10 mouse cellular contexts compared by ENCODE assay signal in genomic region chr2:166249338-166249950, GRCm38 (mm10).
A peak's percentile ranks its signal among the peaks of the same experiment; 100 is the strongest.
DNase-seq lines count a peak whose midpoint lies in the region; ATAC-seq lines count a peak whose summit lies in the region.
"Had no signal": no experiment of that assay in that cellular context is flagged by ENCODE, and none has a peak within 500 bp of the region (broad histone marks: within the 10 kb centered on the region; RNA-seq: fewer than 3 reads in every experiment).

No protein-coding gene starts in this region.

- no peak for DNase-seq in kidney, adult 9 months
- peak; percentile 48 for DNase-seq in forelimb bud, embryonic 11.5 days (ENCODE audit: low read depth, low spot score)
- no peak for DNase-seq in urinary bladder, postnatal 25 days (ENCODE audit: low spot score)
- no peak for DNase-seq in left cerebral cortex, adult 8-10 months (ENCODE audit: low spot score in 2 of 2)
- DNase-seq: heart, adult 11 months; lung, postnatal 10 days; thymus, postnatal 4 days had no signal

- peak overlapping the region; percentile 32; the same call in 1 of the 2 replicates for H3K27ac ChIP-seq in kidney, embryonic 16.5 days (ENCODE audit: low read length)
- H3K27ac ChIP-seq in intestine, embryonic 16.5 days (ENCODE audit: low read length), result peak overlapping the region; percentile 1; the same call in 1 of the 2 replicates
- H3K27ac ChIP-seq in stomach, embryonic 15.5 days, result peak overlapping the region; percentile 32

- no peaks in the 10 kb centered on the region for H3K36me3 ChIP-seq in kidney, embryonic 16.5 days (ENCODE audit: insufficient read depth, low read length)
- H3K36me3 ChIP-seq in intestine, embryonic 16.5 days (ENCODE audit: control insufficient read depth, insufficient read depth, low read length), result no peaks in the 10 kb centered on the region
- H3K36me3 ChIP-seq in stomach, embryonic 15.5 days, result no peaks in the 10 kb centered on the region

- 19% methylated on average over 7 of the region's 7 CpGs for WGBS in kidney, embryonic 16.5 days
- 26% methylated on average over 7 of the region's 7 CpGs for WGBS in intestine, embryonic 16.5 days
- 18% methylated on average over 7 of the region's 7 CpGs for WGBS in stomach, embryonic 15.5 days

- ATAC-seq in kidney, embryonic 16.5 days (ENCODE audit: low FRiP score, low TSS enrichment), result no peak
- ATAC-seq in intestine, embryonic 16.5 days, result no peak
- 0 out of 2 replicates have a peak, but pooled peaks have one; percentile 8 for ATAC-seq in stomach, embryonic 15.5 days (ENCODE audit: insufficient read depth, low FRiP score, low read depth)

- no peaks in the 10 kb centered on the region for H3K27me3 ChIP-seq in kidney, embryonic 16.5 days (ENCODE audit: insufficient read depth, low read length)
- no peaks in the 10 kb centered on the region for H3K27me3 ChIP-seq in intestine, embryonic 16.5 days (replicated peaks; ENCODE audit: control insufficient read depth, insufficient read depth, low read length)
- H3K27me3 ChIP-seq in stomach, embryonic 15.5 days (replicated peaks), result no peaks in the 10 kb centered on the region

- H3K9me3 ChIP-seq in kidney, embryonic 16.5 days (ENCODE audit: low read length), result no peaks in the 10 kb centered on the region
- H3K9me3 ChIP-seq in intestine, embryonic 16.5 days (ENCODE audit: control insufficient read depth, low read length), result no peaks in the 10 kb centered on the region
- no peaks in the 10 kb centered on the region for H3K9me3 ChIP-seq in stomach, embryonic 15.5 days

- H3K4me1 ChIP-seq in kidney, embryonic 16.5 days (ENCODE audit: insufficient read depth, low read length), result peaks cover 23% of the 10 kb centered on the region
- H3K4me1 ChIP-seq in intestine, embryonic 16.5 days (ENCODE audit: control insufficient read depth, insufficient read depth, low read length), result peaks cover 18% of the 10 kb centered on the region
- peaks cover 15% of the 10 kb centered on the region for H3K4me1 ChIP-seq in stomach, embryonic 15.5 days

- 0 out of 2 replicates have a peak overlapping the region, but pooled peaks have one; percentile 19 for H3K9ac ChIP-seq in kidney, embryonic 16.5 days (replicated peaks; ENCODE audit: low read length)
- H3K9ac ChIP-seq in intestine, embryonic 16.5 days (ENCODE audit: low read depth, low read length), result no peak overlapping the region
- no peak overlapping the region for H3K9ac ChIP-seq in stomach, embryonic 15.5 days

- H3K4me2 ChIP-seq in kidney, embryonic 16.5 days (replicated peaks; ENCODE audit: low read depth, low read length), result no peak overlapping the region
- no peak overlapping the region for H3K4me2 ChIP-seq in intestine, embryonic 16.5 days (ENCODE audit: low read depth, low read length)
- no peak overlapping the region; the same call in 1 of the 2 replicates for H3K4me2 ChIP-seq in stomach, embryonic 15.5 days

- no peak overlapping the region for H3K4me3 ChIP-seq in kidney, embryonic 16.5 days (ENCODE audit: low read length)
- H3K4me3 ChIP-seq in intestine, embryonic 16.5 days (ENCODE audit: low read length), result no peak overlapping the region
- no peak overlapping the region for H3K4me3 ChIP-seq in stomach, embryonic 15.5 days (replicated peaks)
